Comparison of ENCODE assay signal across 9 mouse cellular contexts in genomic region chr8:103441163-103441562, GRCm38 (mm10).
DNase-seq lines count a peak whose midpoint lies in the region; ATAC-seq and TF ChIP-seq lines count a peak whose summit lies in the region.
"Had no signal": no experiment of that assay in that cellular context is flagged by ENCODE, and none has a peak within 500 bp of the region (broad histone marks: within the 10 kb centered on the region; RNA-seq: fewer than 3 reads in every experiment).

No protein-coding gene starts in this region.

- no peak overlapping the region for H3K4me3 ChIP-seq in cerebellum, adult 2 months (replicated peaks; ENCODE audit: insufficient read depth, low read depth, low read length)
- H3K4me3 ChIP-seq in midbrain, embryonic 10.5 days: no peak overlapping the region
- no peak overlapping the region for H3K4me3 ChIP-seq in midbrain, embryonic 13.5 days (replicated peaks)
- no peak overlapping the region for H3K4me3 ChIP-seq in kidney, postnatal 0 days (replicated peaks; ENCODE audit: low read depth, low read length)
- H3K4me3 ChIP-seq in midbrain, postnatal 0 days (ENCODE audit: low read depth, low read length): no peak overlapping the region

- no peak overlapping the region for H3K27ac ChIP-seq in cerebellum, adult 2 months (ENCODE audit: insufficient read depth, low read length)
- H3K27ac ChIP-seq in midbrain, embryonic 10.5 days (replicated peaks): no peak overlapping the region
- H3K27ac ChIP-seq in midbrain, embryonic 13.5 days: no peak overlapping the region
- no peak overlapping the region for H3K27ac ChIP-seq in kidney, postnatal 0 days
- H3K27ac ChIP-seq in midbrain, postnatal 0 days (ENCODE audit: low read depth, low read length): no peak overlapping the region

- H3K36me3 ChIP-seq in midbrain, embryonic 10.5 days: no peaks in the 10 kb centered on the region
- no peaks in the 10 kb centered on the region for H3K36me3 ChIP-seq in midbrain, embryonic 13.5 days
- no peaks in the 10 kb centered on the region for H3K36me3 ChIP-seq in kidney, postnatal 0 days (ENCODE audit: insufficient read depth, low read length)
- H3K36me3 ChIP-seq in midbrain, postnatal 0 days (ENCODE audit: insufficient read depth, low read length): no peaks in the 10 kb centered on the region

- H3K4me1 ChIP-seq in cerebellum, adult 2 months (ENCODE audit: control insufficient read depth, insufficient read depth, low read length): no peaks in the 10 kb centered on the region
- peaks cover 21% of the 10 kb centered on the region for H3K4me1 ChIP-seq in midbrain, embryonic 10.5 days
- H3K4me1 ChIP-seq in midbrain, embryonic 13.5 days (replicated peaks): peaks cover 7% of the 10 kb centered on the region
- no peaks in the 10 kb centered on the region for H3K4me1 ChIP-seq in kidney, postnatal 0 days (replicated peaks; ENCODE audit: insufficient read depth, low read length)
- no peaks in the 10 kb centered on the region for H3K4me1 ChIP-seq in midbrain, postnatal 0 days (ENCODE audit: insufficient read depth, low read length)

- no peak overlapping the region for H3K4me2 ChIP-seq in midbrain, embryonic 13.5 days (replicated peaks)
- no peak overlapping the region for H3K4me2 ChIP-seq in kidney, postnatal 0 days (ENCODE audit: low read length)
- no peak overlapping the region for H3K4me2 ChIP-seq in midbrain, postnatal 0 days (ENCODE audit: low read depth, low read length, poor library complexity, severe bottlenecking)

- no peak for TF ChIP-seq POLR2A in cerebellum, adult 2 months (IDR thresholded peaks at IDR 0.05; ENCODE audit: borderline replicate concordance, insufficient read depth, low read length)

- no peaks in the 10 kb centered on the region for H3K9me3 ChIP-seq in midbrain, embryonic 10.5 days (replicated peaks)
- H3K9me3 ChIP-seq in midbrain, embryonic 13.5 days: no peaks in the 10 kb centered on the region
- H3K9me3 ChIP-seq in kidney, postnatal 0 days (replicated peaks; ENCODE audit: low read length): no peaks in the 10 kb centered on the region
- no peaks in the 10 kb centered on the region for H3K9me3 ChIP-seq in midbrain, postnatal 0 days (ENCODE audit: low read length)

- WGBS in cerebellum, adult 2 months: 67% methylated on average over 5 of the region's 5 CpGs
- 72% methylated on average over 5 of the region's 5 CpGs for WGBS in midbrain, embryonic 10.5 days
- 70% methylated on average over 5 of the region's 5 CpGs for WGBS in midbrain, embryonic 13.5 days
- 64% methylated on average over 5 of the region's 5 CpGs for WGBS in kidney, postnatal 0 days
- 79% methylated on average over 5 of the region's 5 CpGs for WGBS in midbrain, postnatal 0 days

- no peak overlapping the region for H3K9ac ChIP-seq in midbrain, embryonic 13.5 days (replicated peaks)
- H3K9ac ChIP-seq in kidney, postnatal 0 days (ENCODE audit: low read depth, low read length): no peak overlapping the region
- H3K9ac ChIP-seq in midbrain, postnatal 0 days (replicated peaks; ENCODE audit: low read length, poor library complexity, severe bottlenecking): no peak overlapping the region

- no peak for TF ChIP-seq CTCF in cerebellum, adult 2 months (IDR thresholded peaks at IDR 0.05; ENCODE audit: borderline replicate concordance, insufficient read depth, low read depth, low read length)
- peak; percentile 65 for TF ChIP-seq CTCF in kidney, postnatal 0 days (IDR thresholded peaks at IDR 0.05; ENCODE audit: low read depth)
- peak; percentile 40 for TF ChIP-seq CTCF in midbrain, postnatal 0 days (IDR thresholded peaks at IDR 0.05)

- DNase-seq in cerebellum, postnatal 14 days: peak; percentile 11
- no peak for DNase-seq in cerebellum, adult 2 months
- DNase-seq in midbrain, embryonic 10.5 days (ENCODE audit: low spot score): peak; percentile 22
- DNase-seq in kidney, postnatal 0 days (ENCODE audit: low spot score): peak; percentile 50
- DNase-seq in midbrain, postnatal 0 days (ENCODE audit: low spot score): no peak
- DNase-seq in testis, postnatal 10 days (ENCODE audit: low spot score): no peak
- no peak for DNase-seq in cerebellum, adult 9-10 months
- DNase-seq: thymus, postnatal 14 days had no signal

- no peak for ATAC-seq in midbrain, embryonic 13.5 days
- ATAC-seq in kidney, postnatal 0 days (replicated peaks; ENCODE audit: low FRiP score, low read depth): no peak
- no peak for ATAC-seq in midbrain, postnatal 0 days (ENCODE audit: low FRiP score)

- H3K27me3 ChIP-seq in cerebellum, adult 2 months (ENCODE audit: control insufficient read depth, insufficient read depth, low read length): no peaks in the 10 kb centered on the region
- peaks cover 27% of the 10 kb centered on the region for H3K27me3 ChIP-seq in midbrain, embryonic 10.5 days (ENCODE audit: low read depth, poor library complexity, severe bottlenecking)
- H3K27me3 ChIP-seq in midbrain, embryonic 13.5 days: peaks cover 7% of the 10 kb centered on the region; the same call in 1 of the 2 replicates
- H3K27me3 ChIP-seq in kidney, postnatal 0 days (ENCODE audit: insufficient read depth, low read length): no peaks in the 10 kb centered on the region
- 0 out of 2 replicates have a peak, but pooled peaks cover 3% of the 10 kb centered on the region for H3K27me3 ChIP-seq in midbrain, postnatal 0 days (ENCODE audit: insufficient read depth, low read length)

Comparison
In these comparisons a context has a peak if more than half of its experiments do, and no peak if none do; other contexts are left out.
1. DNase-seq: peak in cerebellum, postnatal 14 days (2 of 2), midbrain, embryonic 10.5 days (single experiment) and kidney, postnatal 0 days (single experiment); none in cerebellum, adult 2 months (0 of 2), midbrain, postnatal 0 days (single experiment), testis, postnatal 10 days (single experiment) and cerebellum, adult 9-10 months (single experiment).